Mouse (Mus musculus) ES-Bruce4 (cell line): Measurements from ENCODE around the gene Snx9.

Experiments
- CTCF ChIP-seq: IDR thresholded peaks from one replicate; pipeline ENCODE4 v1.8.1; 2011; ENCODE audit warnings: low read depth, low read length
- POLR2A ChIP-seq: IDR thresholded peaks from one replicate; pipeline ENCODE4 v1.8.1; 2011; ENCODE audit warnings: low read length; ENCODE audit not compliant: insufficient read depth

GRCm38 (mm10) chr17:5943053-5943452 lies 101.9 kb downstream of the Snx9 start:
- TF ChIP-seq POLR2A (no peak), CTCF (no peak)
